Mouse (Mus musculus) kidney, adult 2 months (tissue): ENCODE results near the gene Ghrl.

Experiments
- CTCF ChIP-seq: fragments of 200-500 bp; conservative IDR thresholded peaks from 2 replicates; pipeline ENCODE4 v1.5.1; 2011; ENCODE audit warnings: low read depth, mild to moderate bottlenecking, control low read depth, low read length, moderate library complexity, mixed read lengths; ENCODE audit not compliant: insufficient read depth, insufficient read length
- POLR2A ChIP-seq: fragments of 200-500 bp; IDR thresholded peaks from one replicate; pipeline ENCODE4 v1.6.1; 2011; ENCODE audit warnings: low read depth, low read length, control low read depth

DNA sequence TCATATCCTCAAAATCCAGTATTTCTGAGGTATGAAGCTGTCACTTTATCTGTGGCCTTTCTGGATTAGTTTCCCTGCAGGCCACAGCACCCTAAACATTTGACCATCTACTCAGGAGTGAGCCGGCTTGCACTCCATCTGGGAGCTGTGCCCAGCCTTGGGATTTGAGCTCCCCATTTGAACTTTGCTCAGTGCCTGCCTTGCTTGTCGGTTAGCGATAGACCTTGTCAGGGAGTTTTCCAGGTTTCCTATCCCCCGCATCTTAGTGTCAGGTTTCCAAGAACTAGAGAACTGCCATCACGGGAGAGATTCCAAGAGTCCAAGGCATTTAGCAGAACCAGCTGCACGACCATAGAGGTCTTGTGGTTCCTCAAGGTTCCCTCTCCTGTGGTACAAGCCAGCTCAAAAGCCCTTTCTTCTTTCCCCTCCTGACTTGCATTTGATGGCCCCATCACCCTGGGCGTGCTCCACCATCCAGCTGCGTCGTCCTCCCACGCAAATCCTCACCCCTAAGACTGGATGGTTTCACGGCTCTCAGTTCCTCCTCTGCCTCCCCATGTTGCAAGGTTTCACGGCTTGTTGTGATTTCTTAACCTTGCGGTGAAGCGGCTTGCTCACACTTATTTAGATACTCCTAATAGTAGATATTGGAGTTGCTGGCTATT lies 42.5 kb downstream of the Ghrl start:
- TF ChIP-seq CTCF, result no peak
- TF ChIP-seq POLR2A, result no peak
